Comparison of ENCODE assay signal across 11 mouse cellular contexts in genomic region chr1:76550876-76551275, GRCm38 (mm10).
A peak's percentile ranks its signal among the peaks of the same experiment; 100 is the strongest.
DNase-seq lines count a peak whose midpoint lies in the region; ATAC-seq lines count a peak whose summit lies in the region.
"Had no signal": no experiment of that assay in that cellular context is flagged by ENCODE, and none has a peak within 500 bp of the region (broad histone marks: within the 10 kb centered on the region; RNA-seq: fewer than 3 reads in every experiment).

No protein-coding gene starts in this region.

- H3K9ac ChIP-seq in heart, embryonic 14.5 days (ENCODE audit: low read length): no peak overlapping the region

- H3K4me1 ChIP-seq in heart, embryonic 14.5 days (ENCODE audit: control insufficient read depth in 2 of 2, insufficient read depth in 2 of 2, low read length in 2 of 2): peaks cover 3 to 9% of the 10 kb centered on the region in 2 experiments

- H3K9me3 ChIP-seq in heart, embryonic 14.5 days (ENCODE audit: control insufficient read depth, low read length): no peaks in the 10 kb centered on the region

- no peak overlapping the region for H3K4me3 ChIP-seq in heart, embryonic 14.5 days (ENCODE audit: control insufficient read depth in 1 of 2, insufficient read depth in 1 of 2, low read depth in 1 of 2, low read length in 2 of 2)

- WGBS in heart, embryonic 14.5 days: 28% methylated on average over 5 of the region's 5 CpGs

- ATAC-seq in heart, embryonic 14.5 days (ENCODE audit: insufficient number of reproducible peaks, insufficient read depth, low FRiP score, low read depth): no peak
- ATAC-seq: hindbrain, embryonic 16.5 days had no signal

- peak; percentile 40 for DNase-seq in kidney, postnatal 14 days
- DNase-seq in kidney, adult 18-20 months: no peak
- peak; percentile 42 for DNase-seq in adrenal gland, postnatal 25 days
- peak; percentile 71 for DNase-seq in lung, postnatal 36 days
- no peak for DNase-seq in frontal cortex, postnatal 25 days (ENCODE audit: low spot score in 2 of 2)
- DNase-seq in frontal cortex, adult 2 months (ENCODE audit: extremely low spot score in 1 of 2, low spot score in 1 of 2): no peak
- no peak for DNase-seq in urinary bladder, postnatal 10 days (ENCODE audit: low spot score)
- DNase-seq: cerebellum, adult 18-20 months had no signal

- H3K36me3 ChIP-seq in heart, embryonic 14.5 days (ENCODE audit: control insufficient read depth, insufficient read depth, low read length): no peaks in the 10 kb centered on the region
- H3K36me3 ChIP-seq: G1E had no signal

- H3K27me3 ChIP-seq in heart, embryonic 14.5 days (ENCODE audit: control insufficient read depth, insufficient read depth, low read length): no peaks in the 10 kb centered on the region

- peak overlapping the region; percentile 33 for H3K4me2 ChIP-seq in heart, embryonic 14.5 days (ENCODE audit: low read length)

- H3K27ac ChIP-seq in heart, embryonic 14.5 days (replicated peaks in 1 of 2; ENCODE audit: control insufficient read depth in 1 of 2, insufficient read depth in 1 of 2, low read depth in 2 of 2, low read length in 2 of 2): peak overlapping the region; percentile 45 to 53

Comparison
In these comparisons a context has a peak if more than half of its experiments do, and no peak if none do; other contexts are left out.
1. DNase-seq: peak in kidney, postnatal 14 days (single experiment), adrenal gland, postnatal 25 days (single experiment) and lung, postnatal 36 days (single experiment); none in kidney, adult 18-20 months (single experiment), frontal cortex, postnatal 25 days (0 of 2), frontal cortex, adult 2 months (0 of 2) and urinary bladder, postnatal 10 days (single experiment).